Mouse (Mus musculus): Measurements from ENCODE around the gene Cog2. TPM values are rescaled to one million over a fixed set of nuclear protein-coding genes. Genes with fewer than 3 reads are reported as not detected.
A peak's percentile ranks its signal among the peaks of the same experiment; 100 is the strongest.

Cog2 gene
- 20.6 and 22.0 TPM in 2 replicates for total RNA-seq (2017)

DNA sequence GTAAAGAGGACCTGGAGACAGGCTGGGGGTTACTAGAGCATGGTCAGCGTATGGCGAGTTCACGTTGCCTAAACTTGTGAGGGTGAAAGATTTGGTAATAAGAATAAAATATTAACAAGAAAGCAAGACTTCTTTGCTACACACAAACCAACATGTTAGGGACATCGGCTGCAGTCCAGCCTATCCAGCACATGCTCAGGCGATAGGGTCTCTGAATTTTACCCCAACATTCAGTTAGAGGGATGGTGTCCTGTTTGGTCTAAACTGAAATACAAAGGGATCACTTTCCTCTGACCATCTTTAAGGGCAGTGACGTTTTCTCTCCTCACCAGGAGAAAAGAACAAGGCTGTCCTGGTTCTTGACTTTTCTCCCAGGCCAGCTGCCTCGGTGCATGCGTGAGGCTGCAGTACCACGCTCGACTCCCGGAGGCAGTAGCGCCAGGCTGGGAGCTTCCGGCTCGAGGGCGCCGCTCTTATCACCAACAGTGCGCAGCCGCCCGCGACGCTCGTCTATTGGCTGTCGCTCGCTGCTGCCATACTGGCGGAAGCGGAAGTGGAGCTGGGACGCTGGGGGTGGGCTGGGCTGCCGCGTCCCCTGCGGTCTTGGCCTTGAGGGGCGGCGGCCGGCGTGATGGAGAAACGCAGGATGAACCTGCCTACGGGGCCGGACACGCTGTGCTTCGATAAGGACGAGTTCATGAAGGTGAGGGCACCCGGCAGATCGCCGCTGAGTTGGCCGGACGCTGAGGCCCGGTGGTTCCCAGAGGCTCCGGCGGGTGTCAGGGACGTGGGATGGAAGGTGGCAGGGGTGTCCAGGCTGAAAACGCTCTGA is at the start of gene Cog2:
TSS of gene Cog2 (plus strand) at position 519 of the 832 bp plus-strand sequence.
- ATAC-seq (replicated peaks in 1 of 2; ENCODE audit: insufficient read depth in 1 of 2, low FRiP score in 2 of 2, low TSS enrichment in 1 of 2, low read depth in 1 of 2, poor library complexity in 2 of 2, severe bottlenecking in 2 of 2), result peak; percentile 99 to 100

DNA sequence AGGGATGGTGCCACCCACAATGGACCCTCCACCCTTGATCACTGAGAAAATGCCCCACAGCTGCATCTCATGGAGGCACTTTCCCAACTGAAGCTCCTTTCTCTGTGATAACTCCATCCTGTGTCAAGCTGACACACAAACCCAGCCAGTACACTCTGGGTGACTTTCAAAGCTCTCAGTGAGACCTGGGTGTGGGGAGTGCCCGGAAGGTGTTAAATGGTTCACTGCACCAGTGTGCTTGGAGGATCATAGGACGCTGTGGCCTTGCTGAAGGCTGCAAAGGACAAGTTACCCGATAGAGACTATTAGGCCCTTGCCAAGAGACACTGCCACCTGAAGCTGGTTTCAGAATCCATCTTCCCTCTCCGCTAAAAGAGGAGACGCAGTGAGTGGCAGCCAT is 44.9 kb upstream of the Cog2 start:
- ATAC-seq (replicated peaks in 1 of 2; ENCODE audit: insufficient read depth in 1 of 2, low FRiP score in 2 of 2, low TSS enrichment in 1 of 2, low read depth in 1 of 2, poor library complexity in 2 of 2, severe bottlenecking in 2 of 2), result no peak

DNA sequence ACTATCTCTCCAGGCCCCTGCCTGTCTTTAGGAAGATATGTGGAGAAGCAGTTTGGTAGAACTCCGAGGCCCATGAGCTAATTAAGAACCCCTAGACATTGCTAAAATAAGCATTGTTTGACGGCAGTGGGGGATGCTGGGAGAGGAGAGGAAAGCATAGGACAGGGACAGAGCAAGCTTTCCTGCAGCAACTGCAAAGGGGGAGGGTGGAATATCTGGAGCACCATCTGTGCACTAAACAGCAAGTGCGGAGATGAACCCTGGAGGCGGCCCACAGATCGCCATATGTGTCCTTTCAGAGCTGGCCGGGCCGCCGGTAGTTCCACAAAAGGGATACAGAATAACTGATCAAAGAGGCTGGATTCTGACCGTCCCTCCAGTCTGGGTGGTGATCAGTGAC is 43.9 kb upstream of the Cog2 start:
- no peak for ATAC-seq (replicated peaks in 1 of 2; ENCODE audit: insufficient read depth in 1 of 2, low FRiP score in 2 of 2, low TSS enrichment in 1 of 2, low read depth in 1 of 2, poor library complexity in 2 of 2, severe bottlenecking in 2 of 2)

DNA sequence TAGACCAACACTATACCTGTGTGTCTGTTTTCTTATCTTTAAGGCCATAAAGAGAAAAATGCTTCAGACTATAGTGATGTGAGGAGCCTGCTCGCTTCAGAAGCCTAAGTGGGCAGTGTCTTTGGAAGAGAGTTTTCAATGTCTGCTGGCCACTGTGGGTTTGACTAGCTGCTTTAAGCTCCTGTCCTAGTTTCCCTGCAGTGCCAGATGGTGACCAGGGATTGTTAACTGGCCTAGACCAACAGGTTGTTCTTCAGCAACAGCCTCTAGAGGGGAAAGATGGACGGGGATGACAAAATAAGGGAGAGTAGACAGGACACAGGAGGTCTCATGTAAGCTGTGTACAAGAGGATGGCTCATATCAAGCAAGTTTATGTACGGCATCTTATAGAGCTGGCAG is 41.3 kb upstream of the Cog2 start:
- no peak for ATAC-seq (replicated peaks in 1 of 2; ENCODE audit: insufficient read depth in 1 of 2, low FRiP score in 2 of 2, low TSS enrichment in 1 of 2, low read depth in 1 of 2, poor library complexity in 2 of 2, severe bottlenecking in 2 of 2)

DNA sequence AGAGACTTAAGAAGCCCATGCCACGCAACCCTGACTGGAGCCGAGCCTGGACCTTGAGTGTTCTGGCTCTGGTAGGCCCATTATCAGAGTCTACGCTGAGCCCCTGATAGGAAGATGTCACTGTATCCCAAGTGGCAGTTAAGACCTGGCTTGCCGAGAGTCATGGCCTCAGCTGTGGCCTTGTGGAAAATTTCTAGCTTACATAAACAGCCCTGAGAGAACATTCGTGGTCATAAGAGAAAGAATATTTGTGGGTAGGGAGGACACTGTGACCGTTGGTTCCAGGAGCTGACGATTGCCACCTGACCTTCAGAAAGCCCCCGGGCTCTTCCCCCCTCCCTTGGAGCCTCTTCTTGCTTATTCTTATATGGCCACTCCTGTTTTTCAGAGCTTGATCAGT is 40.2 kb upstream of the Cog2 start:
- no peak for ATAC-seq (replicated peaks in 1 of 2; ENCODE audit: insufficient read depth in 1 of 2, low FRiP score in 2 of 2, low TSS enrichment in 1 of 2, low read depth in 1 of 2, poor library complexity in 2 of 2, severe bottlenecking in 2 of 2)

DNA sequence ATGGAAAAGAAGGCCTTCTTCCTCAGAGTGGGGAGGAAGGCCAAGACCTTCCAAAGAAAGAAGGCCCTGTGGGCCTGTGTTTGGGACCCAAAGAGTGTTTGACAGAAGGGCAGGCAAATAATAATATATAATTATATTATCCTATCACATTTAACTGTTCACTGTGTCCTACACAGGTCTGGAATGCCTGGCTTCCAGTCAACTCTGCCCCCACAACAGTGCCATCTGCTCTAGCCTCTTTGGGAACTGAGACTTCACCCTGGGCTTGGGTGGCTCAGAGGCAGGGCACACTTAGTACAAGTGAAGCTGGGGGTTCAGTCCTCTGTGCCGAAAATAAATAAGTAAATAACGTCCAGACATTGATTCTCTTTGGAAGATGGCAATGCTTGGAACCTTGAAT is 37.8 kb upstream of the Cog2 start:
- ATAC-seq (replicated peaks in 1 of 2; ENCODE audit: insufficient read depth in 1 of 2, low FRiP score in 2 of 2, low TSS enrichment in 1 of 2, low read depth in 1 of 2, poor library complexity in 2 of 2, severe bottlenecking in 2 of 2), result no peak

DNA sequence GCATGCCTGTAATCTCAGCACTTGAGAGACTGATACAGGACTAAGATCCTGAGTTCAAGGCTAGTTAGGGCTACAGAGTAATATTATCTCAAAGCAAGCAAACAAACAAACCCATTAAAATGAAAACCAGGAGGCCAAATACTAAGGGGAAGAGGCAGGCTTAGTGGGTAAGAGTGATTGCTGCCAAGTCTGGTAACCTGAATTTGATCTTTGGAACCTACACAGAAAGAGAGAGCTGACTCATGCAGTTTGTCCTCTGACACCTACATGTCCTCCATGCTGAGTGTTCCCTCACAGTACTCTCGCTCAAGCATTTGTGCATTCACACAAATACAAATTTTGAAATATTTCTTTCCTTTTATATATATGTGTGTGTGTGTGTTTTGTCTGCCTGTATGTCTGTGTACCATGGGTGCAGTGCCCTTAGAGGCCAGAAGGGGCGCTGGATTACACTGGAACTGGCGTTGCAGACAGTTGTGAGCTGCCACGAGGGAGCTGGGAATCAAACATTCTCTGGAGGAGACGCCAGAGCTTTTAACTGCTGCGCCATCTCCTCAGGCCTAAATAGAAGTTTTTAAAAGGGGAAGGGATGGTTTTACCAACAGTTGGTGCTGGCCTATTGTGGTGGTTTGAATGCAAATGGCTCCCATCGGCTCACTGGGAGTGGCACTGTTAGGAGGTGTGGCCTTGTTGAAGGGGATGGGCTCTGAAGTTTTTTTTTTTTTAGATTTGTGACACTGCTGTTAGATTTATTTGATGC is 37.0 kb upstream of the Cog2 start:
- ATAC-seq (replicated peaks in 1 of 2; ENCODE audit: insufficient read depth in 1 of 2, low FRiP score in 2 of 2, low TSS enrichment in 1 of 2, low read depth in 1 of 2, poor library complexity in 2 of 2, severe bottlenecking in 2 of 2), result no peak

DNA sequence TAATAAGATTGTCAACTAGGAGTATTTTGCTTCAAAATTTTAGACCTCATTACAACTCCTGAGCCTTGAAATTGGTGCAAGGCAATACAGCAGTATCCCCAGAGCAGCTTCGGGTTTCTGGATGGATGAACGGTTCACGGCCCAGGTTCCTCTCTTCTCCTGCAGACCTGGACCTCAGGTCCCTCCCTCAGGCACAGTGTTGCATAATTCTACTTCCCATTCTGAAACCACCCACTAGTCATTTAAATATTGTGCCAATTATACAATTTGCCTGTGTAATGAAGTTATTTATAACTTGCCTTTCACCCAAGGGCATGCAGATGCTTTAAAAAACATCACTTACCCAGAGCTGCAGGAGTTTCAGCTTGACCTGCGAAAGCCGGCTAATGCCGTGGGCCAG is 31.3 kb upstream of the Cog2 start:
- no peak for ATAC-seq (replicated peaks in 1 of 2; ENCODE audit: insufficient read depth in 1 of 2, low FRiP score in 2 of 2, low TSS enrichment in 1 of 2, low read depth in 1 of 2, poor library complexity in 2 of 2, severe bottlenecking in 2 of 2)

DNA sequence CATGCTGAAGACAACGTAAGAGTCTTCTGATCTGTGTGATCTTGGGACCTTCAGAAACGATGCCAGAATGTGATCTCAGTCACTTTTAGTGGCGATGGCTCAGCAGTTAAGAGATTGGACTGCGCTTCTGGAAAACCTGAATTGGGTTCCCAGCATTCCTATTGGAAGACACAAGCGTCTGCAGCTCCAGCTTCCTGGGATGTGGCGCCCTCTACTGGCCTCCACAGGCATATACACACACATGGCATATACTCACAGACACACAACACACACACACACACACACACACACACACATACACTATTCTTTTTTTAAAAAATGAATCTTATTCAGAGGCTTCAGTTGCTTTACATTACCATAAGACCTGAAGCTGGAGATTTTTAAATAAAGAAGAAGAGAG is 30.8 kb upstream of the Cog2 start:
- ATAC-seq (replicated peaks in 1 of 2; ENCODE audit: insufficient read depth in 1 of 2, low FRiP score in 2 of 2, low TSS enrichment in 1 of 2, low read depth in 1 of 2, poor library complexity in 2 of 2, severe bottlenecking in 2 of 2), result no peak

DNA sequence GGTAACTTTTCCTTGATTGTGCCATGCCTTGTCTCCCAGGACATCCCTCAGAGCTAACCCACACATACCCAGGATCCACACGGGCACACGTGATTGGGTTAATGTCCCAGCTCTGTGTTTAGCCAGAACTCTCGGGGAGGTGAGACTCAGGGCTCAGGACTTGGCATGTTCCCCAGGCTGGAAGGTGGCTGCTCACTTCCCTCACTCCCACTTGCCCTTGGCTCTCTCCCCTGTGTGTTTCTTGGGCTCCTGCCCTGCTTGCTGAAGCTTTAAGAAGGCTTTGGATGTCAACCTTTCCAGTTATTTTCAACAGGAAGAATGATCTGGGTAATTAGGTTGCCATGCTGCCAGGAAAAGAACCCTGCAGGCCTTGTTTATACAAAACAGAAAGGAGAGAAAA is 26.2 kb upstream of the Cog2 start:
- no peak for ATAC-seq (replicated peaks in 1 of 2; ENCODE audit: insufficient read depth in 1 of 2, low FRiP score in 2 of 2, low TSS enrichment in 1 of 2, low read depth in 1 of 2, poor library complexity in 2 of 2, severe bottlenecking in 2 of 2)

DNA sequence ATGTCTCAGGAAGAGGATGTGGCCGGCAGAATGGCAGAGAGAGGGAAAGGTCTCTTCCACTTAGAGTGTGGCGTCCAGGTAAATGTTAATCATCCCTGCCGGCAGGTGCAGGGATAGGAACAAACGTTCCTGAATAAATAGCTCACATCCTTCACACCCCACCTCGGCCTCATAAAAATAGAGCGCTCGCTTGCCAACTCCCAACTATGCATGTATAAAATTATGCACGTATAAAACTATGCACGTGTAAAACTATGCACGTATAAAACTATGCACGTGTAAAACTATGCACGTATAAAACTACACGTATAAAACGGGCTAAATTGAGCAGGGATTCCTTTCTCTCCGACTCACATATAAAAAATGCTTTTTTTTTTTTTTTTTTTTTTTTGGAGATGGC is 25.6 kb upstream of the Cog2 start:
- ATAC-seq (replicated peaks in 1 of 2; ENCODE audit: insufficient read depth in 1 of 2, low FRiP score in 2 of 2, low TSS enrichment in 1 of 2, low read depth in 1 of 2, poor library complexity in 2 of 2, severe bottlenecking in 2 of 2), result no peak

DNA sequence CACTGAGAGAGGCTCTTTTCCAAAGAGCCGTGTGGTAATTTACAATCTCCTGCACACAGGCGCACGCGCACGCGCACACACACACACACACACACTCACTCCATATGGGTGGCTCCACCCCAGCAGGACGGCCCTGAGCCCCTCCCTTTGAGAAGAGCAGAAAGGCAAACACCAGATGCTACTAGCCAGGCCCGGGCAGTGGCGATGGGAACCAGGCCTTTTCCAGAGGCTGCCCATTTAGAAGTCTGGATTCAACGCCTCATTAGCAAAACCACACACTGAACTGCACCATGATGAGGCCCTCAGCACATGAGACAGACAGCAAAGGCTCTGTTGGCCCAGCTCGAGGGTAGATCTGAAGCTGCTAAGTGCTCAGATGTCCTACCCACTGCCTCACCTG is 24.9 kb upstream of the Cog2 start:
- ATAC-seq (replicated peaks in 1 of 2; ENCODE audit: insufficient read depth in 1 of 2, low FRiP score in 2 of 2, low TSS enrichment in 1 of 2, low read depth in 1 of 2, poor library complexity in 2 of 2, severe bottlenecking in 2 of 2), result no peak

DNA sequence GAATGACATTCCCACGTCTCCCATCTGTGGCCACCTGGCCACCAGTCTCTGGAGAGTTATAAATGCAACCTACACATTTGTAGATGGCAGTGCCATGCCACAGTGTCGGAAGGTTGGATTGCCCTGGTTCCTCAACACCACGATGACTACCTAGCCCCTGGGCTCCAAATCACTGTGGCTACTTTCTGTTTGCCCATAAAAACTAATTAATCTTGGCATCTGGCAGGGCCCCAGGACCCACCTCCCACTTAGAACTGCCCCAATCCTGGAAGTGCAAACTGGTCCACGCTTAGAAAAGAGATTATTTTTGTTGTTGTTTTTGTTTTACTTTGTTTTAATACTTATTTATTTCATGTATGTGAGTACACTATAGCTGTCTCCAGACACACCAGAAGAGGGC is 24.3 kb upstream of the Cog2 start:
- no peak for ATAC-seq (replicated peaks in 1 of 2; ENCODE audit: insufficient read depth in 1 of 2, low FRiP score in 2 of 2, low TSS enrichment in 1 of 2, low read depth in 1 of 2, poor library complexity in 2 of 2, severe bottlenecking in 2 of 2)

DNA sequence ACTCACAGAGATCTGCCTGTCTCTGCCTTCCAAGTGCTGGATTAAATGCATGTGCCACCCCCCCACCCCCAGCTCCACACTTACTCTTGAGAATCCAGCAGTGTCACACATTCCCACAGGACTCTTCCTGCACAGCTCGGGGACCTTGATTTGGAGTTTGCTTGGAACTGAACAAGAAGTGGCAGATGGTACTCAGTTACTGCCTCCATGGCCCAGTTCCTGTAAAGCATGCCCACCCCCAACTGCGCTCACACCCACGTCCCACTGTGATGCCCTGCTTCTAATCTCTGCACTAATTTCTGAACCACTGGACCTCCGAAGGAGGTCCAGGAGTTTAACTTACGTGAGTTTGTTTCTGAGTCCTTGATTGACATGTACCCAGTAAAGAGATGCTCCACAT is 23.7 kb upstream of the Cog2 start:
- no peak for ATAC-seq (replicated peaks in 1 of 2; ENCODE audit: insufficient read depth in 1 of 2, low FRiP score in 2 of 2, low TSS enrichment in 1 of 2, low read depth in 1 of 2, poor library complexity in 2 of 2, severe bottlenecking in 2 of 2)

DNA sequence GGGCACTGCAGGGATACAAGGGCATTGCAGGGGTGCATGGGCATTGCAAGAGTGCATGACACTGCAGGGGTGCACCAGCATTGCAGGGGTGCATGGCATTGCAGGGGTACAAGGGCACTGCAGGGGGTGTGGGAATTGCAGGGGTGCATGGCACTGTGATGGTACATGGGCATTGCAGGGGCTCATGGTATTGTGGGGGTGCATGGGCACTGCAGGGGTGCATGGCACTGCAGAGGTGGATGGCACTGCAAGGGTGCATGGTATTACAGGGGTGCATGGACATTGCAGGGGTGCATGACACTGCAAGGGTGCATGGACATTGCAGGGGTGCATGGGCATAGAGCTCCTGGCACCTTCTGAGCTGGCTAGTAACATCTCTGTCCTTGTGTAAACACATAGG is 22.2 kb upstream of the Cog2 start:
- ATAC-seq (replicated peaks in 1 of 2; ENCODE audit: insufficient read depth in 1 of 2, low FRiP score in 2 of 2, low TSS enrichment in 1 of 2, low read depth in 1 of 2, poor library complexity in 2 of 2, severe bottlenecking in 2 of 2), result no peak

DNA sequence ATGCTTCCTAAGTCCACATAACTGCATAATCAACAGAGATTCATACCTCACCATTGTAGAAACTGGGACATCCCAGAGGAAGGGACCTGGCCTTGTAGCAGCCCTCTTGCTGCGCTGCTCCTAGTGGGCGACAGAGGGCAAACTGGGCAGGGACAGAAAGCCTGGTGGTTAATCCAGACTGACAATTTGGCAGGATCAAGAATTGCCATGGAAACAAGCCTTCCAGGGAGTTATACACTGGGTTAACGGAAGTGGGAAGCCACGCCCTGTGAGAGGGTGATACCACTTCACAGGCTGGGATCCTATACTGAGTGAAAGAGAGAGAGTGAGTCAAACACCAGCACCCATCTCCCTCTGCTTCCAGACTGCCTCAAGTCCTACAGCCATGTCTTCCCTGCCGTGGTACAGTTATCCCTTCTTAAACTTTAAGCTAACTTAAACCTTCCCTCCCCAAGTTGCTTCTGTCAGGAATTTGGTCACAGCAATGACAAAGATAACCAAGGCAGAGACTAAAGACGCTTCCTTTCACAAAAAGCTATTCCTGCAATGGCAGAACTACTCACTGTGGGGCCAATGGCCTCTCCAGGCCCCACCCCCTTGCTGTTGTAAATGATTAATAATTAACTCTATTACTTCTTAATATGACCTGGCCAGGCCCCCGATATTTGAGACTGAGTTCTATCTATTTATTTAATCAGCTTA is 21.2 kb upstream of the Cog2 start:
- no peak for ATAC-seq (replicated peaks in 1 of 2; ENCODE audit: insufficient read depth in 1 of 2, low FRiP score in 2 of 2, low TSS enrichment in 1 of 2, low read depth in 1 of 2, poor library complexity in 2 of 2, severe bottlenecking in 2 of 2)

DNA sequence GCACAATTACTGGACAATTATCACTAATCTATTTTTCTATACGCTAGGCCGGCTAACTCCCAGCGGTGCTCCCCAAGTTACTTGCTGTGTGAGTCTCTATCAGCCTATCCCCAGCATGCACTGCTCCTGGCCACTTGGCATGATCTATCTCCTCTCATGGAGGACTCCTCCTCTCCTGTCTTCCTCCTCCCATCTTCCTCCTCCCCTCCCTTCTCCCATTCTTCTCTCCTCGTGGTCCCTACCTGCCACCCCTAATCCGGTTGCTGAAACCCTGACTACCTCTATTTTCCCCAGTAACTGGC is 20.7 kb upstream of the Cog2 start:
- no peak for ATAC-seq (replicated peaks in 1 of 2; ENCODE audit: insufficient read depth in 1 of 2, low FRiP score in 2 of 2, low TSS enrichment in 1 of 2, low read depth in 1 of 2, poor library complexity in 2 of 2, severe bottlenecking in 2 of 2)

DNA sequence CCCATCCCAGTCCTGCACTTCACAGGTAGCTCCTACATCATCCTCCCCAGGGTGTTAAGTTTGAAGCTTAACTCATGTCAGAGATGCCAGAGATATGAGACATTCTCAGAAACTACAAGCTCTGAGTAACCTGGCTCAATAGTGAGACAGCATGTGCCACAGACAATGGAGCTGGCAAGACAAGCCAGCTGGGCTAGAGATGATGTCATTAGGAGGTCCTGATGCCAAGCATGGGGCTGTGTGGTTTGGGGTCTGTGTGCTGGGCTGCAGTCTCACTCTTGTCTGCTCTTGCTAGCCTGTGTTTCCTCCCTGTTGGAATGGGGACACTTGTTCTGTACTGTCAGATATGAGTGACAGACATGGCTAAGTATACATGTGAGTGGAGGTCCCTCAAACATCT is 14.9 kb upstream of the Cog2 start:
- ATAC-seq (replicated peaks in 1 of 2; ENCODE audit: insufficient read depth in 1 of 2, low FRiP score in 2 of 2, low TSS enrichment in 1 of 2, low read depth in 1 of 2, poor library complexity in 2 of 2, severe bottlenecking in 2 of 2), result no peak

Data from hematopoietic stem cell, adult 5-6 weeks (primary cell).